Mouse (Mus musculus): ENCODE data around the gene Ccdc167. TPM values are rescaled to one million over a fixed set of nuclear protein-coding genes. Genes with fewer than 3 reads are reported as not detected.
A peak's percentile ranks its signal among the peaks of the same experiment; 100 is the strongest.

Ccdc167 gene
- polyA plus RNA-seq, 1 experiment from 2014 or later = 13.6 TPM

GRCm38 (mm10) chr17:29737849-29738804 lies 21.3 kb upstream of the Ccdc167 start:
- Histone ChIP-seq H3K27ac (ENCODE audit: low read length) (no peak overlapping the region), H3K27me3 (ENCODE audit: control insufficient read depth, insufficient read depth, low read depth, low read length) (no peaks in the 10 kb centered on the region), H3K9me3 (ENCODE audit: control insufficient read depth, low read length) (no peaks in the 10 kb centered on the region), H3K9ac (ENCODE audit: low read length) (peak overlapping the region; percentile 15; the same call in 1 of the 2 replicates), H3K4me2 (ENCODE audit: low read depth, low read length) (peak overlapping the region; percentile 45), H3K4me1 (replicated peaks; ENCODE audit: control insufficient read depth, insufficient read depth, low read length) (peaks cover 12% of the 10 kb centered on the region), H3K4me3 (ENCODE audit: low read length) (peak overlapping the region; percentile 21), H3K36me3 (ENCODE audit: control insufficient read depth, insufficient read depth, low read length) (no peaks in the 10 kb centered on the region)
- WGBS = 22% methylated on average over 22 of the region's 22 CpGs
- peak; percentile 93 for ATAC-seq (ENCODE audit: low read depth)

DNA sequence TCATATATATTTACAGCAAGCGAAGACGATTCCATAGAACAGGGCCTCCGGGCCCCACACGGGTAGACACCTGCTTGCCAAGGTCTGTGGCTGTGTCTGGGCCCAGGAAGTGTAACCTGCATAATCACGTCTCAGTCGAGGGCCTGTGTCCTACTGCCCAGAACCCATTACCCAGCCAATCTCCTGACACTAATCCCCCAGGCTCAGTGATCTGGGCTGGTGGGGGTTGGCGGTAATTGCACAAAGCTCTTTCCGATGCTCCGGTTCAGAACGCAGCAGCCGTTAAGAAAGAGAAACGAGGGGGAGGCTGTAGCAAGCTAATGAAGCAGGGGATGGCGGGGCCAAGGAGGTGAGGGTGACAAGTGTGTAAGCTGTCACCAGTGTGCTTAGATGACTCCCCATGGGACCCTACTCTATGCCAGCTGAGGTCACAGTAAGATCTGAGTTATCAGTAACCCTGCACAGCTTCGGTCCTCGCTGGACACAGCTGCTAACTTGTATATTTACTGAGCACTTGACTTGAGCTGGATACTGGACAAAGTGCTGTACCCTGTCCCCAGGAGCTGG lies 19.7 kb upstream of the Ccdc167 start:
- Histone ChIP-seq H3K27me3 (ENCODE audit: control insufficient read depth, insufficient read depth, low read depth, low read length) (no peaks in the 10 kb centered on the region), H3K9ac (ENCODE audit: low read length) (no peak overlapping the region), H3K4me2 (ENCODE audit: low read depth, low read length) (no peak overlapping the region), H3K4me3 (ENCODE audit: low read length) (no peak overlapping the region), H3K9me3 (ENCODE audit: control insufficient read depth, low read length) (no peaks in the 10 kb centered on the region), H3K36me3 (ENCODE audit: control insufficient read depth, insufficient read depth, low read length) (no peaks in the 10 kb centered on the region), H3K27ac (ENCODE audit: low read length) (no peak overlapping the region), H3K4me1 (replicated peaks; ENCODE audit: control insufficient read depth, insufficient read depth, low read length) (peaks cover 11% of the 10 kb centered on the region)
- WGBS = 43% methylated on average over 15 of the region's 15 CpGs
- ATAC-seq (ENCODE audit: low read depth) = no peak

DNA sequence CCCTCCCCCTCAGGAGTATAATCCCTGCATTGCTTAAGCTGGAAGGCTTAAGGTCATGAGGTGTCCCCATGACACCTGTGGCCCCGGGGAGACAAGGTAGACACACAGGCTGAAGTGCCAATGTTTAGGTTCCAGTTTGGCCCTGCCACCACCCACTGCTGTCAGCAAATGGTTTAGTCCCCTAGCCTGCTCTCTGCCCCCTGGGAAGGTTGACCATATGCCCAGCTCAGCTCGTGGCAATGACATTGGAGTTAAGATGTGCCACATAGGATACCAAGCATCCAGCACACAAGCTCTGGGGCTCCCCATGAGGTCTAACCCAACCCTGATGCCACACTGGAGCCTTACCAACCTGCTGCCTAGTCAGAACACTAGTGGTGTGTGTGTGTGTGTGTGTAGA lies 15.7 kb upstream of the Ccdc167 start:
- Histone ChIP-seq H3K36me3 (ENCODE audit: control insufficient read depth, insufficient read depth, low read length) (no peaks in the 10 kb centered on the region), H3K9ac (ENCODE audit: low read length) (no peak overlapping the region), H3K4me2 (ENCODE audit: low read depth, low read length) (no peak overlapping the region), H3K27ac (ENCODE audit: low read length) (no peak overlapping the region), H3K4me3 (ENCODE audit: low read length) (no peak overlapping the region), H3K4me1 (replicated peaks; ENCODE audit: control insufficient read depth, insufficient read depth, low read length) (peaks cover 8% of the 10 kb centered on the region), H3K27me3 (ENCODE audit: control insufficient read depth, insufficient read depth, low read depth, low read length) (no peaks in the 10 kb centered on the region), H3K9me3 (ENCODE audit: control insufficient read depth, low read length) (no peaks in the 10 kb centered on the region)
- WGBS = 79% methylated on average over 2 of the region's 2 CpGs
- ATAC-seq (ENCODE audit: low read depth) = no peak

DNA sequence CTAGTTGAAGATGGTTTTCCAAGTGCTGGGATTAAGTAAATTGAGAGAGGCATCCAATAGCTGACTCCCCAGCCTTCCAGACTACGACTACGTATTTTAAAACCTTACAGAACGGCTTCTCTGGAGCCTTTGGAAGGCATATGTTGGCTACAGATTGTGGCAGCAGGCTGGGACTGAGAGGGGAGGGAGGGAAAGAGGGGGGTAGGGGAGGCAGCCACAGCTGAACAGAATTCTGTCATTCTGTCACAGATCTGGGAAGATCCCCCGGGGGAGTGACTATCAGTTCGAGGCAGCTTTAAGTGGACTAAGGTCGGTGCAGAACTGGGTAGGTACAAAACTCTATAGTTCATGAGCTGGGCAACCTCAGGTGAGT lies 15.1 kb upstream of the Ccdc167 start:
- 61% methylated on average over 6 of the region's 6 CpGs for WGBS
- no peak for ATAC-seq (ENCODE audit: low read depth)

DNA sequence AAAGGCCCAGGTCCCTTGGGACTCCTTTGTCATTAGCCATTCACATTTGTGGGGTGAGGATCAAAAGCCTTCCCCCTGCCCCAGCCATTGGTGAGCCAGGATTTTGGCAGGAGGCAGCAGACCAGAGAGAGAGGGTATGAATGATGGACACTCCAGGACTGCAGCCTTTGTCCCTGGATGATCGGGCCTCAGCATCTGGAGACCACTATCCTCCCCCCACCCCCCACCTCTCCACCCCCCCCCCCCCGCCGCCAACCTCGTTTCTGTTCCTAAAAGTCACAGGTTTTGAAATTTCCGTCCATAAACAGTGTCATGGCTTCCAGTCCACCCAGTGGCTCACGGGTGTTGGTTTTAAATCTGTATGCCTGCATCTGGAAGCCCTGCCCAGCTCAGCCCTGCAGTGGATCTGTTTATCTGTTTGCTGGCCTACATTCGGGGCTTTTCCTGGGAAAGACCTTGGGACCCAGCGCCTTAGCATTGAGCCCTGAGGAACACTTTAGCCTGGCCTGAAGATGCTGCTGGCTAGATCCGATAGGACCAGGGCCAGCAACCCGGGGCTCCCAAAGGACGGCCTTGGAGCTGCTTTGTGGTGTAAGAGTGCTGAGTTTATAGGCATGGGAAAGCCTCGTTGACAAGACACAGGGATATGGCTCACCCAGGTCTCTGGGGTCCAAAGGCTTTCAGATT lies 14.6 kb upstream of the Ccdc167 start:
- 52% methylated on average over 12 of the region's 12 CpGs for WGBS
- Histone ChIP-seq H3K9me3 (ENCODE audit: control insufficient read depth, low read length) (no peaks in the 10 kb centered on the region), H3K36me3 (ENCODE audit: control insufficient read depth, insufficient read depth, low read length) (no peaks in the 10 kb centered on the region), H3K27ac (ENCODE audit: low read length) (no peak overlapping the region), H3K27me3 (ENCODE audit: control insufficient read depth, insufficient read depth, low read depth, low read length) (no peaks in the 10 kb centered on the region), H3K4me1 (replicated peaks; ENCODE audit: control insufficient read depth, insufficient read depth, low read length) (peaks cover 8% of the 10 kb centered on the region), H3K4me2 (ENCODE audit: low read depth, low read length) (no peak overlapping the region), H3K9ac (ENCODE audit: low read length) (no peak overlapping the region), H3K4me3 (ENCODE audit: low read length) (no peak overlapping the region)
- ATAC-seq (ENCODE audit: low read depth) = no peak

More for the DNA sequence above, 15.1 kb upstream of the Ccdc167 start:
- no peaks in the 10 kb centered on the region for H3K9me3 ChIP-seq (ENCODE audit: control insufficient read depth, low read length)
- H3K4me3 ChIP-seq (ENCODE audit: low read length) = no peak overlapping the region
- H3K27ac ChIP-seq (ENCODE audit: low read length) = no peak overlapping the region
- H3K9ac ChIP-seq (ENCODE audit: low read length) = no peak overlapping the region
- H3K4me2 ChIP-seq (ENCODE audit: low read depth, low read length) = no peak overlapping the region
- H3K4me1 ChIP-seq (replicated peaks; ENCODE audit: control insufficient read depth, insufficient read depth, low read length) = peaks cover 8% of the 10 kb centered on the region
- H3K36me3 ChIP-seq (ENCODE audit: control insufficient read depth, insufficient read depth, low read length) = no peaks in the 10 kb centered on the region
- H3K27me3 ChIP-seq (ENCODE audit: control insufficient read depth, insufficient read depth, low read depth, low read length) = no peaks in the 10 kb centered on the region

DNA sequence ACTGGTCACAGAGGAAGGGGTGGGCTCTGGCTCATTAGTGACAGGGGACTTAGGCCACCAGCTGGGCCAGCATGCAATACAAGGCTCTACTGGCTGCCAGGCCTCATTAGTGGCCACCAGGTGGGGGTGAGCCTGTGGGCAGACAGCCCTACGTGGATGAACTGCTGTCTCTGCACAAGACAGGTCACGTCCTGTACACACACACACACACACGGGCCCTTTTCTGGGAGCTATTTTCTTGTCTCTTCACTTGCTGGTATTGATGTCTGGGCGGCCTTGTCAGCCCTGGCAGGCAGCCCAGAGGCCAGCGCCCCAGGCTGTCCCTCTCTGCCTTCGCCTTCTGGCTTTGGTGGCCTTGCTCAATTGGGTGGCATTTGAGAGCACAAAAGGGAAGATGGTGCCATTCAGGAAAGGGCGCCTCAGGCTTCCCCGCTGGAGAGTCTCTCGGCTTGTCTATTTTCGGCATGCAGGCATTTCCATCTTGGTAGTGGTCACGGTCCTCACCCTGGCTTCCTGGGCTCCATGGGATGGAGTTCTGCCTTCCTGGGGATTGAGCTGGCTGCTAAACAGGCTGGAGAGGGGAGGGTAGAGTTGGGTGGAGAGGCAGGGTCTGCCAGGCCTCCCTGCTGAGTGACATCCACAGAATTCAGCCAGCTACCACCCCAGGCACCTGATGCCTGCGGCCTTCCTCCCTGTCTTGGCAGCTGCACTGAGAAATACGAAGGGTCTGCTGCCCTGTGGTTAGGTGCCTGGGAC lies 13.8 kb upstream of the Ccdc167 start:
- H3K4me3 ChIP-seq (ENCODE audit: low read length) = no peak overlapping the region
- 54% methylated on average over 13 of the region's 13 CpGs for WGBS
- no peaks in the 10 kb centered on the region for H3K27me3 ChIP-seq (ENCODE audit: control insufficient read depth, insufficient read depth, low read depth, low read length)
- ATAC-seq (ENCODE audit: low read depth) = peak; percentile 41
- no peak overlapping the region for H3K9ac ChIP-seq (ENCODE audit: low read length)
- peaks cover 8% of the 10 kb centered on the region for H3K4me1 ChIP-seq (replicated peaks; ENCODE audit: control insufficient read depth, insufficient read depth, low read length)
- H3K9me3 ChIP-seq (ENCODE audit: control insufficient read depth, low read length) = no peaks in the 10 kb centered on the region
- no peaks in the 10 kb centered on the region for H3K36me3 ChIP-seq (ENCODE audit: control insufficient read depth, insufficient read depth, low read length)
- no peak overlapping the region for H3K27ac ChIP-seq (ENCODE audit: low read length)
- no peak overlapping the region for H3K4me2 ChIP-seq (ENCODE audit: low read depth, low read length)

- Histone ChIP-seq H3K27me3 (ENCODE audit: control insufficient read depth, insufficient read depth, low read depth, low read length) (no peaks in the 10 kb centered on the region), H3K36me3 (ENCODE audit: control insufficient read depth, insufficient read depth, low read length) (no peaks in the 10 kb centered on the region), H3K4me2 (ENCODE audit: low read depth, low read length) (no peak overlapping the region), H3K9me3 (ENCODE audit: control insufficient read depth, low read length) (no peaks in the 10 kb centered on the region), H3K4me1 (replicated peaks; ENCODE audit: control insufficient read depth, insufficient read depth, low read length) (peaks cover 8% of the 10 kb centered on the region), H3K4me3 (ENCODE audit: low read length) (no peak overlapping the region), H3K9ac (ENCODE audit: low read length) (no peak overlapping the region), H3K27ac (ENCODE audit: low read length) (no peak overlapping the region)
- 34% methylated on average over 7 of the region's 8 CpGs for WGBS
- ATAC-seq (ENCODE audit: low read depth) = no peak
Measured at GRCm38 (mm10) chr17:29728082-29728481, 11.2 kb upstream of the Ccdc167 start.

DNA sequence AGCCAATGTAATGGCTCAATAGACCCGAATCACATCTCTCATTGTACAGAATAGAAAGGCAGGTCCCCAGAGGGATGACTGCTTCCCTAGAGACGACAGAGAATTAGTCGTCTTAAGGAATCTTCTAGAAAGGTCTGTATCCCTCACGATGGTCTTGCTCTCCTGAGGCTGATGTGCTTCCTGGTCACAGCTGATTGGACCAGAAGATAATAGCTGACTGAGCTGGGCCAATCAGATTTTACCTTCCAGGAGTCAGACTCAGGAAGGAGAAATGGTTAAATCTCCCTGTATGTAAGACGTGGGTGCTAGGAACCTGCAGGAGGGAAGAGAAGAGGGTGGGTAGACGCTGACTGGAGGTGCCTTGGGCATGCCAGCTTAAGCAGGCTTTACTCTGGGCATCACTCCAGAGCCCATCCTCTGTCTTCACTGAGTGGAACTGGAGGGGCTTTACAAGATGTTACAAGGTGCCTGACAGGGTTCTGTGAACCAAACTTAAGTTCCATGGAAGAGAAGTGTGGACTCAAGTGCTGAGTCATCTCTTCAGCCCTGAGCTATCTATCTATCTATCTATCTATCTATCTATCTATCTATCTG lies 8.3 kb upstream of the Ccdc167 start:
- H3K9me3 ChIP-seq (ENCODE audit: control insufficient read depth, low read length) = no peaks in the 10 kb centered on the region
- H3K27me3 ChIP-seq (ENCODE audit: control insufficient read depth, insufficient read depth, low read depth, low read length) = no peaks in the 10 kb centered on the region
- 63% methylated on average over 6 of the region's 6 CpGs for WGBS
- H3K36me3 ChIP-seq (ENCODE audit: control insufficient read depth, insufficient read depth, low read length) = no peaks in the 10 kb centered on the region
- no peak overlapping the region for H3K9ac ChIP-seq (ENCODE audit: low read length)
- no peak overlapping the region for H3K4me3 ChIP-seq (ENCODE audit: low read length)
- no peak for ATAC-seq (ENCODE audit: low read depth)
- no peak overlapping the region for H3K4me2 ChIP-seq (ENCODE audit: low read depth, low read length)
- H3K4me1 ChIP-seq (replicated peaks; ENCODE audit: control insufficient read depth, insufficient read depth, low read length) = peaks cover 2% of the 10 kb centered on the region; the same call in 1 of the 2 replicates
- no peak overlapping the region for H3K27ac ChIP-seq (ENCODE audit: low read length)
